Mouse (Mus musculus) stomach, postnatal 0 days (tissue): Measurements from ENCODE around the gene Dcaf6.

ENCODE experiments used
- CTCF ChIP-seq: IDR thresholded peaks from 2 replicates; pipeline ENCODE4 v1.5.1; 2016; ENCODE audit warnings: antibody characterized with exemption, low read depth, mild to moderate bottlenecking, moderate library complexity
- EP300 ChIP-seq: optimal IDR thresholded peaks from 2 replicates; pipeline ENCODE3; 2016; ENCODE audit warnings: antibody characterized with exemption

GRCm38 (mm10) chr1:165288165-165288564 lies 172.1 kb downstream of the Dcaf6 start:
- TF ChIP-seq CTCF (no peak), EP300 (no peak)
